Mouse (Mus musculus) kidney, adult 2 months (tissue): ENCODE measurements around the gene Sipa1.
A peak's percentile ranks its signal among the peaks of the same experiment; 100 is the strongest.

Experiments
- CTCF ChIP-seq: fragments of 200-500 bp; conservative IDR thresholded peaks from 2 replicates; pipeline ENCODE4 v1.5.1; 2011; ENCODE audit warnings: low read depth, mild to moderate bottlenecking, control low read depth, low read length, moderate library complexity, mixed read lengths; ENCODE audit not compliant: insufficient read depth, insufficient read length
- POLR2A ChIP-seq: fragments of 200-500 bp; IDR thresholded peaks from one replicate; pipeline ENCODE4 v1.6.1; 2011; ENCODE audit warnings: low read depth, low read length, control low read depth

DNA sequence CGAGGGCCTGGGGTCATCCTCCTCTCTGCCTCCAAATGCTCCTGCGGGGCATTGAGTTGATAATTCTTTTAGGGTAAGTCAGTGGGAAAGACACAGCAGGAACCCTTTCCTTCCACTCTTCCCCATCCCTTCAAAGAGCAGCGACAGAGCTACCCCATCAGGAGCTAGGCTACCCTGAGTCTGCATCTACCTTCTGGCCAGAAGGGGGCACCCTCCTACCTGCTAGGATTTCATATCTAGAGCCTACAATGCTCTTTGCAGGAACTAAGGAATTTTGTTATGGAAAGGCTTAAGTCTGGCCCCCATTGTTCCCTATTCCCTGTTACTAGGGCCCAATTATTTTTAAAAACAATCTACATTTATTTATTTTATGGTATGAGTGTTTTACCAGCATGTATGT lies 47.7 kb upstream of the Sipa1 start:
- no peak for TF ChIP-seq POLR2A
- peak; percentile 89 for TF ChIP-seq CTCF
